Mouse (Mus musculus) spleen, adult 2 months (tissue): ENCODE measurements at regions not wholly inside any gene's neighbourhood (a gene's known extent, or its start where the extent isn't known, plus 50 kb on each side); places are given as distances from the start of the nearest gene placed in this dataset.

ENCODE experiments used
- DNase-seq, 2 experiments: peaks; one replicate each; pipeline versions ENCODE4 v3.0.0 to v3.0.0-alpha.2; 2012 to 2021; ENCODE audit warnings: low spot score in 2 of 2, low read depth in 1 of 2
- H3K27ac ChIP-seq: fragments of 200-500 bp; 2 replicates; pipeline ENCODE4 v1.5.1; 2012; ENCODE audit warnings: low read length, inconsistent platforms; ENCODE audit not compliant: insufficient read depth
- H3K27me3 ChIP-seq: fragments of 200-500 bp; 2 replicates; pipeline ENCODE4 v1.6.1; 2012; ENCODE audit warnings: mild to moderate bottlenecking, moderate library complexity, low read length, inconsistent platforms; ENCODE audit not compliant: control insufficient read depth, insufficient read depth
- H3K36me3 ChIP-seq: fragments of 200-500 bp; 2 replicates; pipeline ENCODE4 v1.6.1; 2012; ENCODE audit warnings: mild to moderate bottlenecking, low read length, inconsistent platforms; ENCODE audit not compliant: control insufficient read depth, insufficient read depth
- H3K4me1 ChIP-seq: fragments of 200-500 bp; 2 replicates; pipeline ENCODE4 v1.6.1; 2011; ENCODE audit warnings: inconsistent platforms; ENCODE audit not compliant: control insufficient read depth, insufficient read depth, insufficient read length
- H3K4me3 ChIP-seq: fragments of 200-500 bp; 2 replicates; pipeline ENCODE4 v1.5.1; 2011; ENCODE audit warnings: mild to moderate bottlenecking, inconsistent platforms; ENCODE audit not compliant: insufficient read depth, insufficient read length; ENCODE audit errors: extremely low read depth
- CTCF ChIP-seq: fragments of 200-500 bp; IDR thresholded peaks from 2 replicates; pipeline ENCODE4 v1.5.1; 2011; ENCODE audit warnings: mild to moderate bottlenecking, inconsistent platforms; ENCODE audit not compliant: insufficient read depth, insufficient read length, insufficient replicate concordance; ENCODE audit errors: extremely low read depth
- POLR2A ChIP-seq: fragments of 200-500 bp; IDR thresholded peaks from 2 replicates; pipeline ENCODE4 v1.6.1; 2011; ENCODE audit warnings: low read depth, low read length, inconsistent platforms
- WGBS: fragments of 180-500 bp; shearing (Covaris S2); methylation state at CpG from one replicate; pipeline ENCODE4 v1.1.7; 2018; 5-methylcytosine and 5-hydroxymethylcytosine counted together

DNA sequence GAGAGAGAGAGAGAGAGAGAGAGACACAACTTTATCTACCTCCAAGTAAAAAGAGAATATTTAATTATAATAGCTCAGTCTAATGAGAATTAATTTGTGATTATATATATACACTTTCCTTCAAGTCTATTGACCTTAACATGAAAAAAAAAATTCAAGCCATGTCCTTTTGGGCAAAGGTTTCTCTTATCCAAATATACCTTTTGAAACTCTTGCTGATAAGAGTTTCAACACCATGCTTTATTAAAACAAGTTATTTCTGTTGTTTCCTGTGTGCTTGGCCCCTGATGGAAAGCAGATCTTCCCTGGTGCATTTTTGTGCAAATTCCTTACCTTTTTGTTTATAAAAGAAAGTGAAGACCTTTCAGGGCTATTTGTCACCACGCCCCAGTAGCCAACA is 414.7 kb upstream of the 2610301B20Rik start:
- no peaks in the 10 kb centered on the region for H3K4me1 ChIP-seq
- H3K27me3 ChIP-seq, result no peaks in the 10 kb centered on the region
- WGBS, result 80% methylated on average over 1 of the region's 1 CpGs
- H3K36me3 ChIP-seq, result no peaks in the 10 kb centered on the region
- no peak overlapping the region for H3K4me3 ChIP-seq
- DNase-seq, result no peak
- TF ChIP-seq CTCF, result no peak
- no peak for TF ChIP-seq POLR2A
- no peak overlapping the region for H3K27ac ChIP-seq

- Histone ChIP-seq H3K4me1 (no peaks in the 10 kb centered on the region), H3K36me3 (no peaks in the 10 kb centered on the region), H3K27ac (no peak overlapping the region), H3K27me3 (no peaks in the 10 kb centered on the region), H3K4me3 (no peak overlapping the region)
- TF ChIP-seq POLR2A, result no peak
- no peak for DNase-seq
- WGBS, result 89% methylated on average over 1 of the region's 1 CpGs
Measured at GRCm38 (mm10) chr4:10480936-10481335, 393.4 kb upstream of the 2610301B20Rik start.

GRCm38 (mm10) chr4:10508163-10508821 is 366.0 kb upstream of the 2610301B20Rik start:
- TF ChIP-seq CTCF (no peak), POLR2A (no peak)
- 81% methylated on average over 6 of the region's 6 CpGs for WGBS
- DNase-seq, result peak in 1 of 2 experiments; percentile 3

DNA sequence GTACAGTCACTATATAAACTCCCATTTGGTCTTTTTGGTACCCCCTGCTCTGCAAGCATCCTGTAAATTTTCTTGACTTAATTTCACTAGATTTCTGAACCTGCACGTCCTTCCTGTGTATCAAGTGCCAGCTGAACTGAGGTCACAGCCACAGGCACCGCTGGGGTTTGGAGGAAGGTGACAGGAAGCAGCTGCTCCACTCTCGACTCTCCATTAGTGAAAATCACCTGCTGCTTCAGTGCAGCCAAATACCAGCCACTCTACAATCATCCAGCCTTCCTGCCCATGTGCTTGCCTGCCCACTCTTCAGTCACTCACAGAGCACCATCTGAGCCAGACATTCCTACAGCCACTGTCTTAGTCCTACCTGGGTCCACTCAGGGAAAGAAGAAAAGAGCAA is 364.3 kb upstream of the 2610301B20Rik start:
- no peak overlapping the region for H3K27ac ChIP-seq
- DNase-seq, result no peak
- WGBS, result 3% methylated on average over 3 of the region's 3 CpGs

More at GRCm38 (mm10) chr4:10508163-10508821, 366.0 kb upstream of the 2610301B20Rik start:
- Histone ChIP-seq H3K27ac (no peak overlapping the region), H3K4me1 (no peaks in the 10 kb centered on the region), H3K36me3 (no peaks in the 10 kb centered on the region), H3K27me3 (no peaks in the 10 kb centered on the region), H3K4me3 (no peak overlapping the region)

DNA sequence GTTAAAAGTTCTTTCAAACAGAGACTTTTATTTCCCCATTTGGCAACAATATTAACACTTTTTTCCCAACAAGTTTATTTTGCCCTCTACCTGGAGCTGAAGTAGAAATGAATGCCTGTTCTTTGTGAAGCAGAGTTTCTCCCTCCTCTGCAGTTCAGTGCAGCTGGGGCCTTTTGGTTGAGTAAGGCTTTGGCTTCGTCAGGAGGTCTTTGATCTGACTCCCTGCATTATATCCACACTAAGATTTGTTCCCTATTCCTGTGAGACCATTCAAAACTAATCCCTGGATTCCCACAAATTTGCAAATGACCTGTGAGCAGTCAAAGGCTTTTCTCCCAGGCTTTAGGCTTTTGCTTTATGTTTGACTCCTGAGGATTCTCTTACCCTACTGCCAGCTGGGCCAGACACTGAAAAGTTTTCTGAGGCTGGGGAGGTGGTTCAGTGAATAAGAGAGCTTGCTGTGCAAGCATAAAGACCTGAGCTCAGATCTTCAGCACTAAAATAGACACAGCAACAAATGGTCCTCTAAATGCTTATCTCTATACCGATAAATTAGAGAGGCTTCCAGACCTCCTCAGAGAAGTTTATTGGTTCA is 323.5 kb upstream of the 2610301B20Rik start:
- no peaks in the 10 kb centered on the region for H3K4me1 ChIP-seq
- WGBS, result 78% methylated on average over 2 of the region's 2 CpGs

More for the DNA sequence above, 364.3 kb upstream of the 2610301B20Rik start:
- no peaks in the 10 kb centered on the region for H3K36me3 ChIP-seq
- H3K4me1 ChIP-seq, result no peaks in the 10 kb centered on the region
- no peak overlapping the region for H3K4me3 ChIP-seq
- no peaks in the 10 kb centered on the region for H3K27me3 ChIP-seq
- TF ChIP-seq CTCF, result no peak
- no peak for TF ChIP-seq POLR2A

GRCm38 (mm10) chr4:10553724-10554123 is 320.6 kb upstream of the 2610301B20Rik start:
- Histone ChIP-seq H3K4me1 (no peaks in the 10 kb centered on the region), H3K36me3 (no peaks in the 10 kb centered on the region), H3K27ac (no peak overlapping the region), H3K4me3 (no peak overlapping the region), H3K27me3 (no peaks in the 10 kb centered on the region)
- 94% methylated on average over 5 of the region's 5 CpGs for WGBS
- no peak for DNase-seq
- TF ChIP-seq POLR2A (no peak), CTCF (no peak)

More for the DNA sequence above, 323.5 kb upstream of the 2610301B20Rik start:
- H3K27me3 ChIP-seq, result no peaks in the 10 kb centered on the region
- H3K27ac ChIP-seq, result no peak overlapping the region
- no peak overlapping the region for H3K4me3 ChIP-seq
- TF ChIP-seq POLR2A (no peak), CTCF (no peak)
- DNase-seq, result no peak
- H3K36me3 ChIP-seq, result no peaks in the 10 kb centered on the region

DNA sequence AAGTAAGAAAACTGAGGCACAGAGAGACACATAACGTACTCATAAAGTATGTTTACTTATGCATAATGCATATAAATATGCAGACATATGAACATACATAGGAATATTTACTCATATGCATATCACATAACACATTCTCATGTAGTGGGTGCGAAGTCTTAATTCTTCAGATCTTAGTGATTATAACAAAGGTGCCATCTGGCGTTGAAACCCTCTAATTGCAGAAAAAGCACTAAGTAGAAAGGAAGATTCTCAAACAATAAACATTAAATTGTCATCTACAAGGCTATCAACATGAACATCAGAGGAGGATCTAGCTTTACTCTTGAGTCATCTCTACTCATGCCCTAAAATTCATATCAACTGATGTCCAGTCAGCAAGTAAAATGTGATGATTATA is 314.2 kb upstream of the 2610301B20Rik start:
- no peaks in the 10 kb centered on the region for H3K4me1 ChIP-seq
- no peak for DNase-seq
- TF ChIP-seq CTCF (no peak), POLR2A (no peak)
- no peak overlapping the region for H3K4me3 ChIP-seq
- H3K27me3 ChIP-seq, result no peaks in the 10 kb centered on the region
- 84% methylated on average over 3 of the region's 3 CpGs for WGBS
- H3K27ac ChIP-seq, result no peak overlapping the region
- H3K36me3 ChIP-seq, result no peaks in the 10 kb centered on the region
